Mouse (Mus musculus): ENCODE measurements around the gene Celsr1. TPM values are rescaled to one million over a fixed set of nuclear protein-coding genes. Genes with fewer than 3 reads are reported as not detected.

Celsr1 gene
- 1 to 10 TPM; 3.3 to 3.8 TPM for polyA plus RNA-seq (2017; shearing (Covaris generic))

DNA sequence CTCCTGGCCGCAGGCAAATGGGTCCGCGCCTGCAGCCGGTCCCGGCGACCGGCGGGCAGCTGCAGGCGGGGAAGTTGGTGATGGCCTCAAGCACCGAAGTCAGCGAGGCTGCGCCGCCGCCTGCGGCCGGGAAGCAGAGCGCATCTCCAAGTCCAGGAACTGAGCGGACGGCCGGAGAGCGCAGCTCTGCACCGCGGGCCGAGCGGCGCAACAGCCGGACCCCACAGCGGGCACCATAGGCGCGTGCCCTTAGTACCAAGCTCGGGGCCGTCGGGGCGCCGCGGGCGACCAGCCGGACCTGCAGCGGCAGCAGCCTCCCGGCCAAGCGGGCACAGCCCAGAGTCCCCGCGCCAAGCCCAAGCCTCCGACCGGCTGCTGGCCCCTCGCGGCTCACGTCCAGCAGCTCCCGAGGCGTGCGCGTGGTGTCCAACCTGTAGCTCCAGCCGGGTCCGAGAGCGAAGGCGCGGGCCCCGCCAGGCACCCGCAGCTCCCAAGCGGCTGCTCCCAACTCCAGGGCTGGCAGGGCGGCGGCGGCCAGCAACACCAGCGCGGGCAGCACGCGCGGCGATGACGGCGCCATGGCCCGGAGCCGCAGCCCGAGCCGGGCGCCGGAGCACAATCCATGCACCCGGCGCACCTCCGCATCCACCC is at the start of gene Celsr1:
TSS of gene Celsr1 (minus strand) at position 587 of the 651 bp plus-strand sequence.
- ATAC-seq = peak; percentile 7

DNA sequence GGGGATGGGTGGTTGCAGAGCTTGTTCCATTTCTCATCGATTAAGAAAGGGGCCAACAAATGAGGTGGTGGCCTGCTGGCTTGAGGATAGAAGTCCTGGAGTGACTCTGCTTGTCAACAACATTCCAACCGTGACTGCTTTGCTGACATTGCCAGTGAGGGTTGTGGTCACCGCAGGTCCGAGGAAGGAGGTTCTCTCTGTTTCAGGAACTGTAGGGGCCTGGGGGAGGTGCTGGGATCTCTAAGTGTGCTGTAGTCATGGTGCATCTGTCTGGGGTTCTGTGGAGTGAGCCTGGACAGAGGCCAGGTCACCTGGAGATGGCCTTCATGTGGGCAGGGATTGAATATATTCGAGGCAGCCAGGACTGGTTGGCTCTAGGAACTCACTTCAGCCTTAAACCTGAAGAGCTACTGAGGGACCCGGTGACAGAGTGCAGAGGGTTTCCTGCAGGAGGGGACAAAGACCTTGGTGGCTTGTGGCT is 49.7 kb upstream of the Celsr1 start:
- ATAC-seq = no peak

DNA sequence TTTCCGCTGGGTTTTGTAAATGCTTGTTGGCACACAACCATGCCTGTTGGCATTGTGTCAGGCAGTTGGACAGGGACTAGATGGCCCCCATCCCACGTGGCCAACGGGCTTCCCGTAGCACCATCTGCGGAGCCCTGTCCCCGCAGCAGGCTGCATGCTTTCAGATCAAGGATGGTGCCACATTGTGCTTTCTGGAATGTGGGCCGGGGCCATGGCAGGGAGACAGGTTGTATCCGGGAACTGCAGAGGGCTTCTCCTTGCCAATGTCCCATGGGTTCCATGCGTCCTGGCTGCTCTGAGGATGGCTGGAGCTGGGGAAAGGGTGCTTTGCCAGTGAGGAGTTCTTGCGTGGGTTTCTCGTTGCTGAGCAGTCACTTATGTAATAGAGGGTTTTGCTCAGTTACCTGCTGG is 49.0 kb upstream of the Celsr1 start:
- no peak for ATAC-seq

DNA sequence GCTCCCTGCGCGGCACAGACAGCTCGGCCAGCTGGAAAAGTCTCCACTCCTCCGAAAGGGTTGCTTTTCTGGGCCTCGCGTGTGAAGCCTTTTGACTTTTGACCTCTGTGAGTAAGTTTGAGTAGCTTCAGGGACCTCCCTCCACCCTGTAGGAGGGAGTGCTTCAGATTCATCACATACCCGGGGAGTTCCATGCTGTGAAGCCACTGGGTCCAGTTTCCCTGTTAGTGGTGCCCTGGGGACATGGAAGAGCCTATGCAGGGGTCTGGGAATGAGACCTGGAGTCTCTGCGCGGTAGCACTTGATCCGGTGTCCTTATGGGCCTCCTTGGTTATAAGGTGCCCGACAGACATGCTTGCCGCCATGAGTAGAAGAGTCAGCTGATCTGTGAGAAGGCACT is 48.1 kb upstream of the Celsr1 start:
- no peak for ATAC-seq

DNA sequence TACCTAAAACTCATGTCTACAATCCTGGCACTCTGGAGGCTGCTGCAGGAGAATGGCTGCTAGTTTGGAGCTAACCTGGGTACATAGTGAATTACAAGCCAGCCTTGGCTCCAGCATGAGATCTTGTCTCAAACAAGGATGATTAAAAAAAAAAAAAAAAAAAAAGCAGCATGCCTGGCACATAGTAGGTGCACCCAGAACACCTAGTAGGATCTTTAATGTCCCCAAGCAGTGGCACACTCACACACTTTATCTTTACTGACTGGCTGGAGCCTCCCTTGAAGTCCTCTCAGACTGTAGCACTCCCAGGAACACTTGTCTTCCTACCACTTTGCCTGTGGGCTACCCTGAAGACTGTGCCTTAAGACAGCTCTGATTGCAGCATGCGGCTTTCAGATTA is 46.8 kb upstream of the Celsr1 start:
- ATAC-seq = no peak

DNA sequence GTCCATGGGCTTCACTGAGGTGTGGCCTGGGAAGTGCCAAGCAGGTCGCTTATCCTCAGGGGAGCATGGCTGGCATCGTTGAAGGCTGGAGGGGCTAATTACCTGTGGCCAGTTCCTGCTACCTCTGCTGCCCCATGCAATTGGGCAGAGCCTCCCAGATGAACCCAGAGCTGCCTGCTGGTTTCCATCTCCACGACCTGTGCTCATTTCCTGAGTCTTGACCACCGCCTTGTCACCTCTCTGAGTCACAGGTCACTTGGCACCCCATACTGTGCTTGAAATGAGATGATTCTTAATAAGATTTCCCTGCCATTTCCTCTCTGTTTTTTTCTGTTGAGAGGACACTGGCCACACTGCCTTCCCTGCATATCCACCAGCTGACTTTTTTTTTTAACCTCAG is 46.3 kb upstream of the Celsr1 start:
- no peak for ATAC-seq

DNA sequence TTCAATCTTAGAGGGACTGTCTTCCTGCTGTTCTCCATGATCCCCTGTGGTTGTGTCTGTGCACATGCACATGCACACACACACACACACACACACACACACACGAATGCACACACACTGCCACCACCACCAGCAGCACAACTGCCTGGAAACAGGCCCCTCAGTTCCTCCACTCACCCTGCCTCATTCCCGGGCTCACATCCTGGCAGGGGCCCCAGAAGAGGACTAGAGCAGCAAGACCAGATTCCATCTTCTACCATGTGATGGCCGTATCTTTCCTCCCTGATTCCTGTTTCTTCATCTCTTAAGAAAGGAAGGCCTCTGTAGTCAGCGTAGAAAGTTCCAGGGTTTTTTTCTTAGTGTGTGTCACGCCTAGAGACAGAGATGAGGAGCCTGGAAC is 45.9 kb upstream of the Celsr1 start:
- no peak for ATAC-seq

DNA sequence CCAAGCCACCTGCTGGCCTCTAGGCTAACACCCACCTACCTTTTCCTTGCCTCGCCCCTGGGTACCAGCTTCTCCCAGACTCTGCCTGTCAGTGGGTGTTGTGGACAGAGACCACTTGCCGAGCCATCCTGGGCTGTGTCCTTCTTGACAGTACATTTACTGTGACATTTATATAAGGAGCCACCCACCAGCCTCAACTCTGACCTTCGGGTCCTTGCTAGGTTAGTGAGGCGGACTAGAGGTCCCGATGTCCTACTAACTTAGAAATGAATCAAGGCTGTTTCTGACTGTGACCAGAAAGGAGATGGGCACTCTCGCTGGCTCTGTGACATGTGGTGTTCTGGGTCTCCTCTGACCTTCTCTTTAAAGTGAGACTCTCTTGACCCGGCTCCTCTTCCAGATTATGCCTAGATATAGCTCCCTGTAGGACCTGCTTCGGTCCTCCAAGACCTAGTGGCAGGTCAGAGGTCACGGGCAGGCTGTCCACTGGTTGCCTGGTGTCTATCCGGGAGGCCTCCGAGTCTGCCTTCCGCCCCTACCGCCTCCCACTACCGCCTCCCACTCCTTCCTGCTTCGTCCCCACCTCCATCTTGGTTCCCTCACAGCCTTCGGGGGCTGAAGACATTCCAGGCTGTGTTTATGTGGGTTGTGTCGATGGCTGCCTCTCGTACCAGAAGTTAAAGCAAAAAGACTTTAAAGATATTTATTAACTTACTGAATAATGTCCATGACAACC is 45.1 kb upstream of the Celsr1 start:
- no peak for ATAC-seq

DNA sequence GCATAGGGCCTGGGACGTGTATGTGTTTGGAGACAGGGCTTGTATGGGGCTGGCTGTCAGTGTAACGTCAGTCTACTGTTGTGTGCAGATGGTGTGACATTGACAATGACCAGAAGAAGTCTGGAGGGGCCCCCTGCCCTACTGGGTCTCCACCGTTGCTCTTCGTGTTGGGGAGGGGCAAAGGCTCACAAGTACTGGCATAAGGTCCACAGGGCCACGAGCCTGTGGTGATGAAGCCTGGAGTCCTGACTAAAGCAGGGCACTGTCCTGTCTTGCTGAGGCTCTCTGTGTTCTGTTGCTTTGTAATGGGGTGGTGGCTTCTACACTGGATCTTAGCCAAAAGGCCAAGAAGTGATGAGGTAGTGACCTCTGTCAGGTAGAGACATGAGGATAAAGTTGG is 44.4 kb upstream of the Celsr1 start:
- no peak for ATAC-seq

DNA sequence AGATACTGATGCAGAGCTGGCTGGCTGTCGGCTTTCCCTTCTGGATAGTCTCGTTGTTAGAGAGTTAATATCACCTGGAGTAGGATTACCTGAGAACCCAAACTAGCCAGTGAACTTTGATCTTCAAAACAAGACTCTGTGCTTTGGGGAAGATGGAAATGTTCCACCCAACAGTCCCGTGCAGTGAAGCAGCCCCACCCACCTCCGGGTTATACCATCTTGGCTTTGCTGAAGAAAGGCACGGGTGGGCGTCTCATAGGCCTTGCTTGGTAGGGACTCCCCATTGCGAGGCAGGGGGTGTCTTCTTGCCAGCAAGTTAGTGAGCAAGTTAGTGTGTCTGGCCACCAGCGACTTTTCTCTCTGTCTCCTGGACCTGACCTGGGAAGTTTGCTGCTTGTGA is 42.8 kb upstream of the Celsr1 start:
- peak; percentile 66 for ATAC-seq

DNA sequence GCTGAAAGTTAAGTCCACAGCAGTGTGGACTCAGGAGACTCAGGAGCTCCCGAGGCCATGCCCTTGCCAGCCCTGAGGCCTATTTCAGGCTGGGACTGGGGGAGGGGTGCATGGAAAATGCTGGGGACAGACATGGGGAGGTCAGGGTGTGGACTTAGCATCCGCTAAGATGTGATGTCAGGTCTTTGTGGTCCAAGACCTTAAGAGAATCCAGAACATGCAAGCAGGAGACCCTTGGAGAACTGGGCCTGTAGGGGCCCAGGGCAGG is 42.4 kb upstream of the Celsr1 start:
- no peak for ATAC-seq

DNA sequence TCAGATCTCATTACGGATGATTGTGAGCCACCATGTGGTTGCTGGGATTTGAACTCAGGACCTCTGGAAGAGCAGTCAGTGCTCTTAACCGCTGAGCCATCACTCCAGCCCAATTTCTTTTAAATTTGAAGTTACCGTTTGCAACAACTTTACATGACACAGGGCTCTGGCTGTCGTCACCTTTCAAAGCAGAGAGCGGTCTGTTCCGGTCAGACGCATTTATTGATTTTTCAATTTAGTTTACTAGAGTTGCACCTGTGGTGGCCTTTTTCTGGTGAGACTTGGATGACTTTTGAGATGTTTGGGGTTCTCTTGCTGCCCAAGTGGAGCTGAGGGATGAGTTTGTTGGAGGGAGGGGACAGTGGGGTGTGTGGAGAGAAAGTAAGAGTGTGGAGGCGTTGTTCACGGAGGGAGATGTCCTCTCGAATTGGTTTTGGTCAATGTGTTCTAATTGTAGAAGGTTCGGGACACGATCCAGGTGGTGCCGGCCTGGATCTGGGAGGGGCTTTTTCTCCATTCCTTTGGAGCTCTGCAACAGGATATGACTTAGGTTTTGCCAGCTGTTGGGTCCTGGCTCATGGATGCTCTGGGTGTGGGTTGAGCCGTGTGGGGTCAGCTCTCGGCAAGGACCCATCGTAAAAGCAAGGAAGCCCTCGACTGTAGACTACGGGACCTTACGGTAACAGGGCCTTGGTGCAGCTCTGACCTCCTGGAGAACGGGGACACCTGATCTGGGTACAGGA is 41.9 kb upstream of the Celsr1 start:
- ATAC-seq = no peak

DNA sequence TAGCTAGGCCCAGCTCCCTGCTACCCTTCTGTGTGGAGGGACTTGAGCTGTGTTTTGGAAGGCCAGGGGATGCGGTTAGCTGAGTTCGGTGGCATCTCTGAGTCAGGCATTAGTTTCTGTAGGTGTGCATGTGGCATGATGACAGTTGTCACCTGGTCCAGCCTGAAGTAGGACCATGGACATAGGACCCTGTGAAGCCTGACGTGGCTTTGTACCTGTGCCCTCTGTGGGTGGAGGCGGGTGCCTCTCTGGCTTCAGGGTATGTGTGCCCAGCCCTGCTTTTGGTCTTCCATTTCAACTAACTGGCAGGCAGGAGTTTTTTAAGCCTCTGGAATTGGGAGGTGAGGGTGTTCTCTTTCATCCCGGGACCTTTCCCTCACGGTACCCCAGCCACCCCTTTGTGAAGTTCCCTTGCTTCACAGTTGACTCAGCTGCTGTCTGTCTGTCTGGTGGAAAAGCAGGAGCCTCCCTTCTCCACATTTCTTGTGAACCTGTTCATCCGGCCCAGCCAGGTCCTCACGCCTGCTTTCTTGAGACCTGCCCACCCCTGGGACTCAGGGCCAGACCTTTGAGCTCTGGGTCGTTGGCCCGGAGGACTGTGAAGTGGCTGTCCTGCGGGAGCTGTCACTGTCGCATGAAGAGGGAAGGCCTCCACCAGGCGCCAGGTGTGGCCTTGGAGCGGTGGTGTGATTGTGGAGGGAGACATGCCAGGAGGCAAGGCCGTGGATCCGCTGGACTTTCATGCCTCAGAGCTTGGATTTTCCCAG is 40.8 kb upstream of the Celsr1 start:
- no peak for ATAC-seq

DNA sequence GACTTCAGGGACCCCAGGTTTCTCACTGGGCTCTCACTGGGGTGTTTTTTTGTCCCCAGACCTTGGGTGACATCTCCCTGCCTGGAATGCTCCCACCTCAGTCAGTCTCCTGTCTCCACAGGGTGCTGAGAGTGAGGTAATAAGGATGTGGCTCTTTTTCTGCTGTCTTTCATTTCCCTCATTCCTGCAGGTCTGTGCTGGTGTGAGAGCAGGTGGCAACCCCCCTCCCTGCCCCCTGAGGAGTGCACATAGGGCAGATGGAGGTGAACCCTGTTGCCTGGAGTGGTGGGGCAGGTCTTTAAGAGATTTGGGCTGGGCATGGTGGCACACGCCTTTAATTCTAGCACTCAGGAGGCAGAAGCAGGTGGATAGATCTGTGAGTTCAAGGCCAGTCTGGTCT is 37.6 kb upstream of the Celsr1 start:
- ATAC-seq = no peak

DNA sequence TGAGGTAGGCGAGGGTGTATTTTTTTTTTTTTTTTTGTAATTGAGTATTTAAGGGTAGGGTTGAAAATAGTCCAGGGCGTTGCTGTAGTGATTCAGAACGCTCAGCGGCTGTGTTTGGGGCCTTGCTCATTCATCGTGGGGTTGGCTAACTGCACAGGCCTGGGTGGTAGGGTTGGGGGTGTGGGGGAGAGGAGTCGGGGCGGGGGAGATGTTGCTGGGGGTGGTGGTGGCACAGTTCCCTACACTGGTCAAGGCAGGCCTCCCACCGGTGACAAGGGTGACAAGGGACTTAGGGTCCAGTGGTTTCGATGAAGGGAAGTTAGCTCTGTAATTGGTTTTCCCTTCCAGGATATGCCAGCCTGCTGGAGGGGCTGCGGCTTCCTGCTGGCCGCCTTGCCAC is 36.8 kb upstream of the Celsr1 start:
- ATAC-seq = no peak

DNA sequence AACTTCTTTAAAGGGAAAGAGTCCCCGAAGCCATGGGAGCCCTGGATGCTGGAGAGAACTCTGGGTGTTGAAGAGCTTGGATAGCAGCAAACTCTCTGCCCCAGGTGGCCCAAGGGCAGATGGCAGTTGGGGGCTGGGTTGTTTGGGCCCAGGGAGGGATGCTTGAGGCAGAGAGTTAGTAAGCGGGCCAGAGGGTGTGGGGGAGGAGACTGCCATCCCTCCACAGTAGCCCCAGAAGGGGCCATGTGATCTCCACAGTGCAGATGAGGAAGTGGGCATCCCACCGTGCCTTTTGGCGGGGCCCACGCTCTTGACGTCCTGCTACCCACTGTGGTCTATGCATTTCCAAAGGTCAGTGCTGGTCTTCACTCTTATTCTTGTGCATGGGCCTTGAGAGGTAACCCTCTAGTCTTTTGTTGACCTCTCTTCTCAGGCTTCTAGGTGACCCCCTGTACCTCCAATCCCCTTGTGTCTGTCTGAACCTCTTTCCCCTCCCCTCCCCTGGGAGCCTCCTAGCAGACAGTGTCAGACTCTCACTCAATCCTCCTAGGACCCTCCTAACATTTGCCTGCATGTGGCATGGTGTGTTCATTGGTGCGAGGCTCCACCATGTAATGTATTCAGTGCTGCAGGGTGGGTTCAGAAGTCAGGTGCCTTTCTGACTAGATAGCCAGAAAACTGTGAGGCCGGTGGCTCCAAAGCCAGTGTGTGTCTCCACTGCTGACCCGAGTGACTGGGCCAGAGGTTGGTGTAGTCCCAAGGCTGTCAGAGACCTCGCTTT is 35.6 kb upstream of the Celsr1 start:
- no peak for ATAC-seq

DNA sequence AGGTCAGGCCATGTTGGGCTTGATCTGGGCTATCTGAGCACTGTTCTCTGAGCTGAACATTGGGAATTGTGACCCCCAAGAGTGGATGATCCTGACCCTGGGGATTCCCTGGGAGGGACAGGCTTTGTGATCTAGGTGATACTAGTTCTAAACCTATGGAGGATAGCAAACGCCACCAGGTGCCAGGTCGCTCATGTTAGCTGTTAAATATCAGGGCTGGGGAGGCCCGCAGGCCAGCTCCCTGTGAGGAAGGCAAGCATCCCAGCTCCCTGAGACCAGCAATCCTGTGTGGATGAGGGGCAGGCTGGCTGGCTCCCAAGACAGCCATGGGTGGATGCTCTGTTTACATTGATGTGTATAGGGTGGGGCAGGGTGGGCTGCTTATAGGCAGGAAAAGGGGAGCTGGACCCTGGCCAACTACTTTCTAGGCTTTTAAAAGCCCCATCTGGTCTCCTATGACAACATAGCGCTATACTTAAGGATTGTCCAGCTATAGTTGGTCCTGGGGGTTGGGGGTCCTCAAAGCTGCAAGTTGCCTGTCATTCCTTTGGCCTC is 34.4 kb upstream of the Celsr1 start:
- no peak for ATAC-seq

DNA sequence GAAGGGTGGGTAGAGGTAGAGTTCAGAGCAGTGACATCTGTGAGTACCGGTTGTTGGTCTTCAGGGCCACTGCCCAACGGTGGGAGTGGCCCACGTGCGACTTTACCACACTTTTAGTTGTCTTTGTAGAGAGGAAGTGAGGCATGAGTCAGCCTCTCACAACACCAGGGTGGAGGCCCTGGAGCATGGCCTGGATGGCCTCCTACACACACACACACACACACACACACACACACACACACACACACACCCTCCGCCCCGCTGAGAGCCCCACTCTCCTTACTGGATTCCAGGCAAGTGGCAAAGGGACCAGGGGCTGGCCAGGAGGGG is 34.0 kb upstream of the Celsr1 start:
- ATAC-seq = peak; percentile 92

DNA sequence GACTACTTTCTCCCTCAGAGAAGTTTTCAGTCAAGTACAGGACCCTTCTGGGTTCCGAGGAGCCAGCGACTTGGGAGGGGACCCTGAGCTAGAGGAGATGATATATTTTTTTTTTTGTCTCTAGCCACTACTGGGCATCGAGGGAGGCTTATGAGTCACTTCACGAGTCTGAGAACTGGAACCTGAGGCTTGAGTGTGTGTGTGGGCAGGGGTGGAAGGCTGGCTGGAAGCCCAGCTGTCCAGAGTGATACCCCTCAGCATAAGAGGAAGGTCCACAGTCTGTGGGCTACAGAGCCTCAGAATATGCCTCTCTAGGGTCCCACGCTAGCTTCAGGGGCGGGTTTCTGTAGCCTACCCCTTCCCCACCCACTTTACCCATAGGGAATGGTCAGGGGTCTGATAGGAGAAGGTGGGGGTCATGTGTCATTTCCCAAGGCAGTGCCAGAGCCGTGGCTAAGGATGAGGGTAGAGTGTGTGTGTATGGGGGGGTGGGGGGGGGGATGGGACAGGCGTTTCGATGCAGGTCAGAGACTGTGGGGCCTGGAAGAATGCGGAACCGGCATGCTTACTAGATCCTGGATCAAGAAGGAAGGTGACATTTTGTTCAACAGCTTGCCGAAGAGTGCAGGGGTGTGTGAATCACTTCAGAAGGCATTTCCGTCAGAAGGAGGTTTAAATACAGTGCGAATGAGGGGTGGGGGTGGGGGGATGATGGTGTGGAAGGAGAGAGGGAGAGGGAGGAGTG is 33.4 kb upstream of the Celsr1 start:
- no peak for ATAC-seq

DNA sequence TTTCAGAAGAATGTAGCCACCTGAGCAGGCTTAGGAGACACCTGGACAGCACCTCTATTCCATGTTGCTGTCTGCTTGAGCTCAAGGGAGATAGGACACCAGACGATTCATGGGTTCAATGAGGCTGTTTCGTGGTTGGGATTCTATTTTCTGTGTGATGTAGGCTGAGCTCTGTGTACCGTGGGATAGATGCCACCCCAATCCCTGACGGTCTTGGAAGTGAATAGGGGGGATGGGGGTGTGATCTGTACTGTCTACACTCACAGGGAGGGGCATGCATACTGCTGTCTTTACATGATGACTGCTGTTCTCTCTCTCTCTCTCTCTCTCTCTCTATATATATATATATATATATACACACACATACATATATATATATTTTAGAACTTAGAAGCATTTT is 31.8 kb upstream of the Celsr1 start:
- ATAC-seq = no peak

DNA sequence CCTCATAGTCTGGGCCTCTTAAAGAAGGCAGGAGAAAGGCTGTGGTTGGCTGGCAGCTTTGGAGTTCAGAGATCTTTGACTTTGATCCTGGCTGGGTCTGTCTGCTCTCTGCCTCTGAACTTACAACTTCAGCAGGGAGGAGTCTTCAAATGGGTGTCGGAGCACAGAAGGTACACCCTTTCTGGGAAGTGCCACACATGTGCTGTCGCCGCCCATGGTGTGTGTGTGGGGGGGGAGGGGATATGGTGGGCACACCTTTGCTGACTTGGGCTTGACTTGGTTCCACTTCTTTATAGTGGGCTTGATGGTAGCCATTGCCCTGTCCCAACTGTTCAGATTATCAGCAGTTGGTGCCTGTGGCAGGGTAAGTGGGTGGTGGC is 31.3 kb upstream of the Celsr1 start:
- no peak for ATAC-seq
